Mouse (Mus musculus) neural tube, embryonic 10.5 days (tissue): ENCODE results near the gene H1fnt.
A peak's percentile ranks its signal among the peaks of the same experiment; 100 is the strongest.

Experiments used
- DNase-seq: peaks from one replicate; pipeline ENCODE4 v3.0.0-alpha.2; 2017; ENCODE audit warnings: low spot score; ENCODE audit errors: extremely low spot score

H1fnt gene

DNA sequence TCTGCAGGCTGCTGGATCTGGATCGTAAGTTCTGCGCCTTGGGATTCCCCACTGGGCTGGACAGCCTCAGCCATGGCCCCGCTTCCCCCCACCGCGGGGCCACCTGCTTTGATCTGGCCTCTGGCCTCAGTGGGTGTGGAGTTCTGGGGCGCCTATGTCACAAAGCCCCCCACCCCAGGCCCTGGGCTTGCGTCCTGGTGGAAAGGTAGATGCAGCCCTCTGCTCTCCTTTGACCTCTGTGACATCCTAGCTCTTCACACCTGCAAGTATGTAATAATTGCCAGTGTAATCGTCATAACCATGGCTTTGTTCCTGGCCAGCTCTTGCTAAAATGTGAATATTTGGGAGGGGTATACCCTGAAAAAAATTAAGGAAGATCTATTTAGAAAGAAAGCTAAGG lies at the start of gene H1fnt:
TSS of gene H1fnt (minus strand) at position 101 of the 400 bp plus-strand sequence.
- no peak for DNase-seq

GRCm38 (mm10) chr15:98295628-98296551 lies 38.8 kb upstream of the H1fnt start, which contains the start of gene Zfp641:
Gene Zfp641 (minus strand): TSS chr15:98296161.
- DNase-seq: peak; percentile 42

DNA sequence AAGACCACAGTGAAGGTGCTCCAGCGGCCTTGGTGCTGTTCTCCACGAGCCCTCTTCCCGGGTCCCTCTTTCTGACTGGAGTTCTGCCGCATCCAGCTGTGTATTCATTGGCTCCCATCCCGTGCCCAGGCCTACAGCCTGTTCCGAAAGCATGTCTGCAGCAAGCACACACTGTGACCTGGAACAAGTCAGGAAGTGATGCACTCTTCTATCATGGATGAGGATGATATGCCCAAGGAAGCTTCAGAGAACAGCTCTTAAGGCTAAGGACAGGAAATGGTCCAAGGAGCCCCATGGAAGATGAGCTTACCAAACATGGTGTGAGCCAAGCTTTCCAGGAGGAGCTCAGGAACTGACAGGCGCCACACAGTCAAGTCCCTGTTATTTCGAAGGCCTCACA lies 36.6 kb upstream of the H1fnt start:
- DNase-seq: no peak

GRCm38 (mm10) chr15:98288566-98288965 lies 31.5 kb upstream of the H1fnt start:
- DNase-seq: no peak

DNA sequence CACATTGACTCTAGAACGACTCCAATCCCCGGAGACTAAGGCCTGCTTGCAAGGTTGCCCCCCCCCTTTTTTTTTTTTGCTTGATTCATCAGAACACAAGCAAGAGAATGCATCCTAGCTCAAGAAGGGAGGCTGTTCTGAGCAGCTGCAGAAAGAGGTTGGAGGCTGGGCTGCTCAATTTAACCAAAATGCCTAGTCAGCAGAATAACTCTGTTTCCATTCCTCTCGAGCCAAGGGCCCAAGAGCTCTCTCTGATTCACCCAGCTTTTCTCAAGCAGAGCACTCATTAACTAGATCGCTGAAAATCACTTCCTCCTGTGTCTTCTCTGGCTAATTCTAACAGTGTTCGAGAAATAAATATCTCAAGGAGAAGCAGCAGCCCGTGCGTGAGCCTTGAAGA lies 29.3 kb upstream of the H1fnt start:
- no peak for DNase-seq

- no peak for DNase-seq
Observed at GRCm38 (mm10) chr15:98257776-98258175, 683 bp upstream of the H1fnt start.

DNA sequence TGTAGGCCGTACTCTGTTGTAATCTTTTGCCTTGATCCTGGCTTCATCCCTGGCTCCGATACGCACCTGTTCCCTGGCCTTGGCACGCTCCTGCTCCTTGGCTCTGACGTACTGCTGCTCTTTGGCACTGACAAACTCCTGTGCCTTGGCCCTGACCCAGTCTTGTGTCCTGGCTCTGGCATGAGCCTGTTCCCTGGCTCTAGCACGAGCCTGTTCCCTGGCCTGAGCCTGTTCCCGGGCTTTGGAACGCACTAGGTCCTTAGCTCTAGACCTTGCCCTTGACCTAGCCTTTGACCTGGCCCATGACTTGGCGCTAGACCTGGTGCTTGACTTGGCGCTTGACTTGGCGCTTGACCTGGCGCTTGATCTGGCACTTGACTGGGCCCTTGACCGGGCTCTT lies 822 bp downstream of the H1fnt start:
- DNase-seq: no peak

- no peak for DNase-seq
Observed at GRCm38 (mm10) chr15:98235442-98235841, 21.7 kb downstream of the H1fnt start.

- DNase-seq: no peak
Observed at GRCm38 (mm10) chr15:98234350-98234749, 22.7 kb downstream of the H1fnt start, which contains the start of gene Olfr286. Gene Olfr286 (minus strand): TSS chr15:98234450.

DNA sequence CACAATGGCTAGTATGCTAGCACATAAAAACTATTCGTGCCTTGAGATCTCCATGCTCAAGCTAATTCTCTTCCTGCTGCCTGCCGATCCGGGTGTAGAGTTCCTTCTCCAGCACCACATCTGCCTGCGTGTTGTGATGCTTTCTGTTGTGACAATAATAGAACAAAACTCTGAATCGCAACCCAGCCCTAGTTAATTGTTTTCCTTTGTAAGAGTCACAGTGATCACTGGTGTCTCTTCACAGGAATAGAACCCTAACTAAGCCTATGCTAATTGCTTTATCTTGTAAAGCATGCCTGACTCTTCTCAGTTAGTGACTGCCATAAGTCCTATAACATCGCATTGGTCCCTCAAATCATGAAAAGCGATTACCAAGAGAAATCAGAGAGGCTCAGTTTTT lies 31.0 kb downstream of the H1fnt start:
- no peak for DNase-seq

- no peak for DNase-seq
Observed at GRCm38 (mm10) chr15:98225610-98226009, 31.5 kb downstream of the H1fnt start.

DNA sequence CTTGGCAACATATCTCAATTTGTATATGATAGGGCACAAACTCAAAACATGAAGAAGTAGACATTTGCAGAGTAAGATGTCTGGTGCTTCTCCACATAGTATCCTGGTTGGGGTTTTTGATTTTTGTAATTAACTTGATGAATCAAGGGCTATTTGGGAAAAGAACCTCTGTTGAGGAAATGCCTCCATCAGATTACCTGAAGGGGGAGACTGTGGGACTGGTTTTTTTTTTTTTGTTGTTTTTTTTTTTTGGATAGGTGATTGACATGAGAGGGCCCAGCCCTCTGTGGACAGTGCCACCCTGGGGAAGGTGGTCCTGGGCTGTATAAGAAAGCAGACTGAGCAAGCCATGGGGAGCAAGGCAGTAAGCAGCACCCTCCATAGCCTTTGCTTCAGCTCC lies 34.7 kb downstream of the H1fnt start:
- no peak for DNase-seq

- no peak for DNase-seq
Observed at GRCm38 (mm10) chr15:98220877-98221276, 36.2 kb downstream of the H1fnt start, which contains the start of the genes Gm44579 and Olfr287. Gene Gm44579 (minus strand): TSS chr15:98220977. Gene Olfr287 (minus strand): TSS chr15:98221056.

DNA sequence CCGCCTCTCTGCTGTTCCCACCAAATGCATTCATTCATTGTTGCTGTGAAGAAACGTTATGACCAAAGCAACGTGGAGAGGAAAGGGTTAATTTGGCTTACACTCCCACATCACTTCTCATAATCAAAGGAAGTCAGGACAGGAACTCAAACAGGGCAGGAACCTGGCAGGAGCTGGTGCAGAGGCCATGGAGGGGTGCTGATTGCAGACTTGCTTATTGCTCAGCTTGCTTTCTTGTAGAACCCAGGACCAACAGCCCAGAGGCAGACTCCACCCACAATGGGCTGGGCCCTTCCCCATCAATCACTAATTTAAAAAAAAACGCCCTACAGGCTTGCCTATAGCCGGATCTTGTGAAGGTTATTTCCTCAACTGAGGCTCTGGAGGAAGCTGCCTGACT lies 43.0 kb downstream of the H1fnt start:
- no peak for DNase-seq

- DNase-seq: no peak
Observed at GRCm38 (mm10) chr15:98213336-98213870, 43.7 kb downstream of the H1fnt start.

DNA sequence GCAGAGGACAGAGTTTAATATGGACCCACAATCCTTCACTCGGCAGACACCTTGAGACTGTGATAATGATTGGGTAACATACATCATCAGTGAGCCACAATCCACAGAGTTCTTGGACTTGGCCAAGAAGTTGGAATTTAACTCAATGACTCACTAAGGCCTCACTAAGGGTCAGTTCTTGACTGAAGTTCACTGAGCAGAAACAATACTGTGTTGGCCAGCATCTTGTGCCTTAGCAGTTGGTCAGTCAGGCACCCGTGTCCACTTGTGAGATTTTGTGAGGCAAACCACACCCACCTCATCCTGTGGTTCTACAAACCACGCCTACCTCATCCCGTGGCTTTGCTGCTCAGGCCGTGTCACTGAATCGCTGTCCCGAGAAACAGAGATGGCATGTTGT lies 47.4 kb downstream of the H1fnt start:
- no peak for DNase-seq
